Mouse (Mus musculus): ENCODE data around the gene Trim56.
"Not testable (repeated sequence)": the region's sequence is repeated elsewhere in the genome, so short reads cannot be mapped to it uniquely, and the experiment has no call there.

The Trim56 gene

DNA sequence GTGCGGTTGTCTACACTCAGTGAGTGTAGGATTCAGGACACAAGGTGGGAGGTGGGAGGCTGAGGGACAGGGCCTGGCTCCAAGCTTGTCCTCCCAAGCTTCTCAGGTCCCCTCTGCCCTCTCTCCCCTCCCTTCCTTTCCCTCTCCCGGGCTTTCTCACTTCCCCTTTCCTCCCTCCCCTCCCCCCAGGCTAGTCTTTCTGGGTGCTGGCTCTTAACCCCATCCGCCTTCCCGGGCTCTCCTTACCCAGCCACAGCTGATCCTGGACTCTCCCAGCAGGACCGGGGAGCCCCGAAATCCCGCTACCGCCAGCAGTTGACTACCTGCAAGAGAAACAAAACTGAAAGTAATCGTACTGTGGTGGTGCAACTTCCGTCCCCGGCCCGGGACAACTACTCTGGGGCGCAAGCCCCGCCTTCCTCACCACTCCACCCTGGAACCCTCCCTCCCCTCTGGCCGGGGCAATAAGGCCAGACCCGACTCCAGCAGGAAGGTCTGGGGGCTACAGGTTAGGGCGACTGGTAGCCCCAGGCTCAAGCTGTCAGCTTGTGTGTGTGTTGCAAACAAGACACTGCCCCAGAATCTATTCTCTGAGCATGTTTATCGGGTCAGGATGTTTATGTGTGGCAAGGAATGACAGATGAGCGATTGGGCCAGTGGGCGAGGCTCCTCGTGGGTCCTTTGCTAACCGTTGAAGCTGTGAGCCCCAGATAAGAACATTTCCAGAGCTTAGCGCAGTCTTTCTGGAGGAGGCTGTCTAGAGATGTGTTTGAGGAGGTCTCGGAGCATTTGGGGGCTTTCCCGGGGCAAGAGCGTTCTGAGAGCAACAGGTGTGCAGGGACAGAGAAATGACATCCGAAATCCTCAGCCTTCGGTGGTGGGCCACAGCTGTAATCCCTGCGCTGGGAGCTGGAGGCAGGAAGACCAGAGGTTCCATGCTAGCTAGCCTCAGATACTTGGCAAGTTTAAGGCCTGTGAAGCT is at the start of gene Trim56:
Trim56 (minus strand) TSS at position 344 of the 982 bp plus-strand sequence.
- DNase-seq (ENCODE audit: low spot score) = peak; percentile 48

DNA sequence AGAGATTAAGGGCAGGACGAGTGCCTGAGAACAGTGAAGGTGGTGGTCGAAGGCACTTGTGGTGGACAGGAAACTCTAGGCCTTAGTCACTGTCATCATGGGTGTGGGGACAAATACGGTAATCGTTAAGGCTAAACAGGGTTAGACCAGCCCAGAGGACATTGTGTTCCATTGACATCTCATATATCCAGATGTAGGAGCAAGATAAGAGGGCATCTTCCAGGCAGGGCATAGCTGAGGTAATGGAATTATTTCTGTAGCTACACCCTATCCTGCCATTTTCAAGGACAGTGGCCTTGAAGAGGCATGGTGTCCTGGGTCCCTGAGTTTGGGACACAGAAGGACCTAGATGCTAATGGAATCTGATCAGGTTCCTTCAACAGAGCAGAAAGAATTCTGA is 45.8 kb upstream of the Trim56 start:
- DNase-seq (ENCODE audit: low spot score) = no peak

DNA sequence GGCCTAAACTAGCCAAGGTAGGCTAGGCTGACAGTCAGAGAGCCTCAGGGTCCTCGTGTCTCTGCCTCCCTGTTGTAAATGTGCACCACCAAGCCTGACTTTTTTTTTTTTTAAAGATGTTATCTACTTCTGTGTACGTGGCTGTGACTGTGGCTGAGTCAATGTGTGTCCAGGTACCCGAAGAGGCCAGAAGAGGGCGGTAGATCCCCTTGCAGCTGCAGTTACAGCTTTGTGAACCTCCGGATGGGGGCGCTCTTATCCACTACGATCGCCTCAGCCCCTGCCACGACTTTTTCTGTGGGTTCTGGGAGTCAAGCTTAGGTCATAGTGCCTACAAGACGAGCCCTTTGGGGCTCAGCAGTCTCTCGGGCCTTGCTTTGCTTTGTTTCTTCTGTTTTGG is 43.5 kb upstream of the Trim56 start:
- DNase-seq (ENCODE audit: low spot score) = peak; percentile 61

DNA sequence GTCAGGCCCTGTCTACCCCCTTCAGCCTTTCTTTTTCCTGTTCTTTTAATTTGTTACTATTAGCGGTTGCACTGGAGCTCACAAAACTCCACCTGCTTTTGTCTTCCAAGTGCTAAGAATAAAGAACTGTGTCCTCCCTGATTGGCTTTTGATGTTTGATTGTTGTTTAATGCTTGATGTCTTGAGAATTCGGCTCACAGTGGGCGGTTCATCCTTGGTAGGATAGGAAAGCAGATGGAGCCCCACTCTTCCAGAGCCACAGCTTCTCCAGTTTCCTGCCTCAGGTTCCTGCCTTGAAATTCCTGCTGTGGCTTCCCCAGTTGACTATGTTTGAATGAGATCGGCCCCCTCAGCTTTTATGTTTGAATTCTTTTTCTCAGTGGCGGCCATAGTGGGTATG is 37.3 kb upstream of the Trim56 start:
- DNase-seq (ENCODE audit: low spot score) = no peak

DNA sequence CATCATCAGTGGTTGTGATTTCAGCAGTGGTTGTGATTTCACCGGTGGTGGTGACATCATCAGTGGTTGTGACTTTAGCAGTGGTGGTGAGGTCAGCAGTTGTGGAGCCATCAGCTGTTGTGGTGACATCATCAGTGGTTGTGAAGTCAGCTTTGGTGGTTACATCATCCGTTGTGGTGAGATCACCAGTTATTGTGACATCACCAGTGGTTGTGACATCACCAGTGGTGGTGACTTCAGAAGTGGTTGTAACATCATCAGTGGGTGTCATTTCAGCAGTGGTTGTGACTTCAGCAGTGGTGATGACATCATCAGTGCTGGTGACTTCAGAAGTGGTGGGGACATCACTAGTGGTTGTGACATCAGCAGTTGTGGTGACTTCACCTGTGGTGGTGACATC is 36.6 kb upstream of the Trim56 start:
- no peak for DNase-seq (ENCODE audit: low spot score)

DNA sequence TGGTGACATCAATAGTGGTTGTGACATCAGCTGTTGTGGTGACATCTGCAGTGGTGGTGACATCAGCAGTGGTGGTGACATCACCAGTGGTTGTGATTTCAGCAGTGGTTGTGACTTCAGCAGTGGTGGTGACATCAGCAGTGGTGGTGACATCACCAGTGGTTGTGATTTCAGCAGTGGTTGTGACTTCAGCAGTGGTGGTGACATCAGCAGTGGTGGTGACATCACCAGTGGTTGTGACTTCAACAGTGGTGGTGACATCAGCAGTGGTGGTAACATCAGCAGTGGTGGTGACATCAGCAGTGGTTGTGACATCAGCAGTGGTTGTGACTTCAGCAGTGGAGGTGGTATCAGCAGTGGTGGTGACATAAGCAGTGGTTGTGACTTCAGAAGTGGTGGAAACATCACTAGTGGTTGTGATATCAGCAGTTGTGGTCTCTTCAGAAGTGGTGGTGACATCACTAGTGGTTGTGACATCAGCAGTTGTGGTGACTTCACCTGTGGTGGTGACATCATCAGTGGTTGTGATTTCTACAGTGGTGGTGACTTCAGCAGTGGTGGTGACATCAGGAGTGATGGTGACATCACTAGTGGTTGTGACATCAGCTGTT is 33.4 kb upstream of the Trim56 start, which contains the start of gene Muc3:
Muc3 (minus strand) TSS at position 51 of the 611 bp plus-strand sequence.
- DNase-seq (ENCODE audit: low spot score) = not testable (repeated sequence)

DNA sequence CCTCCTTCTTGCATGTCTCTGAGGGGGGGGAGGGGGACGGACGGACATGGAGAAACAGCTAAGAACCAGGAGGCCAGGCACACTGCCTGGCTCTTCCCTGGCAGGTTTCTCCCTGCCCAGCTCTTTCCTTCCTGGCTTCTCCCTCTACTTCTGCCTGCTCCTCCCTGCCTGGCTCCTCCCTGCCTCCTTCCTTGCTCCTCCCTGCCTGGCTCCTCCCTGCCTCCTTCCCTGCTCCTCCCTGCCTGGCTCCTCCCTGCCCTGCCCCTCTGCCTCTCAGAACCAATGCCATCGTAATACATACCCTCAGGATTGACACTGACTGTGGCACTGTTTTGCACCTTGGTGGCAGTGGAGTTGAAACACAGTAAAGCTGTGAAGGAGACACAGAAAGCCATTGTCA is 24.8 kb upstream of the Trim56 start:
- DNase-seq (ENCODE audit: low spot score) = no peak

DNA sequence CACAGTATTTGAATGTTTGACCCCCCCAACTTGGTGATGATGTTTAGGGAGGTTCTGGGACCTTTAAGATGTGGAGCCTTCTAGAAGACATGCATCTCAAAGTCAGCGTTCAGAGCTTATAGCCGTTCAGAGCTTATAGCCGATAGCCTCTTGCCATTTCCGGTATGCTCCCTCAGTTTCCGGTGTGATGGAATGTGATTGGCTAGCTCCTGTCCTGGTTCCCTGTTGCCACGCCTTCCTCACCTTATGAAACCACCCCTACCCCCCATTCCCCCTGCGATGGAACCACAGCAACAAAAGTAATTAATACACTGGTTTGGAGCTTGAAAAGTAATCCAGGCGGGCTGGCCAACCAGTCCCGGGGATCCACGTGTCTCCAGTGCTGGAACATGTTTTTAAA is 23.0 kb upstream of the Trim56 start:
- DNase-seq (ENCODE audit: low spot score) = peak; percentile 57

DNA sequence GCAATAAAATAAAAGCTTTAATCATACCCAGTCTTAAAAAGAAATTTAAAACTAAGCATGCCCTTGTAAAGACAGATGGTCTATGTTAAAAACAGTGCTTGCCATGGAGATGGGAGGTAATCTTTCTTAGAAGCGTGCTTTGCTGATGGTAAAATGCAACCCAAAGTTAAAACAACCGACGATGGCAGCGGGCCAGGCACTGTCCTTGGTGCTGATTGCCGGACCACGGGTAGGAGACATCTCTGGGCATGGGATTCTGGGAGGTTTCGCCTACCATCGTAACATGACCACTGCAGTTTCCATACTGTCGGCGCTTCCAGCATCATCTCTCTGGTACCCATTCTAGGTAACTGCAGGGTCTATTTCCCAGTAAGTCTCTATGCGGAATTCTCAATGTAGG is 18.9 kb upstream of the Trim56 start:
- DNase-seq (ENCODE audit: low spot score) = no peak

DNA sequence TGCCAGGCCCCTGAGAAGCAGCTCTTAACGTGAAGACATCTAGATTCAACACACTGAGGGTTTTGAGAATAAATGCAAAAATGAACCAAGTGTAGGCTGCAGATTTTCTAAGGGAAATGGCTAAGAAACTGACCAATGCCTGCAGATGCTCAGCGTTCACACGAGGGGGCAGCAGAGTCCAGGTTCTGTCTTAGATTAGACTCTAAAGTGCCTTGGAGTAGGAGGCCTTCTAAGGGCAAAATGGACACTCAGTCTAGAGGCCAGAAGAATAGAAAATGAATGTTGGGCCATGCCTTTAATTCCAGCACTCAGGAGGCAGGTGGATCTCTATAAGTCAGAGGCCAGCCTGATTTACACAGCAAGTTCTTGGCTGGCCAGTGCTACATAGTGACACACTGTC is 15.5 kb upstream of the Trim56 start:
- no peak for DNase-seq (ENCODE audit: low spot score)

DNA sequence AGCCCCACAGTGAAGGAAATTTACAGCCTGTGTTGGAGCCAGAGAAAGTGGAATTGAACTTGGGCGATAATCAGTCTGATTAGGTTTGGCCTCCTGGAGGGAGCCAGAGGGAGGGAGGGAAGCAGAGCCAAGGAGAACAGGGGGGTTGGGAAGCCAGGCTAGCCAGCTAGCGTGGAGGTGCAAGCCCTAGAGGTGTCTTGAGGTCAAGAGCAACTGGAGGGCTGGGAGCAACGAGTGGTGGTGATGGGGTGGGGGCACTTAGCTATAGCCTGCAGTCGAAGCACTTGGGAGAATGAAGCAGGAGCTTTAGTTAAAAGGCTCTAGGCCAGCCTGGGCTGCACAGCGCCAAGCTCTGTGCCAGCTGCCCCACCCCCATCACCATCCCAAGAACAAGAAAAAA is 13.3 kb upstream of the Trim56 start:
- no peak for DNase-seq (ENCODE audit: low spot score)

DNA sequence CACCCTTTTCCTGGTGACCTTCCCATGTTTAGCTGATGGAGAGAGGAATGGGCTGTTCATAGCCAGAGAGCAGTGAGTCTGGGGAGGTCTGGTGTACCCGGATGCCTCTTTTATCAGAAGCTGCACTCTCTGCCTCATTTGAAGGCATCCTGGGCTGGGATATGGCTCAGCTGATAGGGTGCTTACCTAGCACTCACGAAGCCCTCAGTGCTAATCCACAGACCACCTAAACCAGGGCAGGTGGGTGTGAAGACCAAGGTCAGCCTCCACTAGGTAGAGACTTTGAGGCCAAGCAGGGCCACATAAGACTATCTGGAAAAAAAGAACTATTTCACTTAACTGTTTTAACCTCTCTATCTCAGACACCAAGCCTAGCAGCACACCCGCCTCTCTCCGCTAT is 7.5 kb upstream of the Trim56 start:
- DNase-seq (ENCODE audit: low spot score) = no peak

DNA sequence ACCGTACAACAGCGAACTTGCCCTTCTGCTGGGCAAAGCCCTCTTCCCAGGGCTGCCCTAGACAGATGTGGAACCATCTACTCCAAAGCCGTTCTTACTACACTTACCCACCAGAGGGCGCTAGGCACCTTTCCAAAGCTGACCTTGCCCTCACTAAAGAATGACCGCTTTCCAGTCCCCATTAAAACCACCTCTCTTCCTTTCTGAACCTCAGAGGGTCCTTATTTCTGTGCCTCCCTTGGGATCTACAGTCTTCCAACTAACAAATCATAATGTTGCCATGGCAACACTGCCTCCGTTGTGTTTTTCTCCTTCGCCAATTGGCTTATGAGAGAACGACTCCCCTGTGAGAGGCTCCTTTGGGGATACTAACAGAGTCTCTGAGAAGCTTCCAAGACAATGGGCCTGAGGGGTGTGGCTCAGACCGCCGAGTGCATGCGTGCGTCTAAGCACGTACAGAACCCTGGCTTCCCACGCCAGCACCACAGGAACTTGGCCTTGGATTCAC is 6.7 kb upstream of the Trim56 start:
- peak; percentile 76 for DNase-seq (ENCODE audit: low spot score)

DNA sequence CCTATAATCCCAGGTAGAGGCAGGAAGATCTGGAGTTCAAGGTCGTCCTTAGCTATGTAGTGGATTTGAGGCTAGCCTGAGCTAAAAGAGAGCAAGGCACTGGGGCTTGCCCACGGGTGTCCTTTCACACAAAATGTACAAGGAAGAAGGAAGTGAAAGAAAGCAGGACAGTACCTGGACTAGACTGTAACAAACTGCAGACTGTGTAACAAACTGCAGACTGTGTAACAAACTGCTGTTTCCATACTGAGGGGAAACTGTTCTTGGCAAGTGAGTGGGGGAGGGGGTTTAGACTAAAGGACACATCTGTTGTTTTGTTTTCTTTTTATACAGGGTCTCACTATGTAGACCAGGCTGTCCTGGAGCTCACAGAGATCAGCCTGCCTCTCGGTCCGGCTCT is 5.3 kb upstream of the Trim56 start:
- no peak for DNase-seq (ENCODE audit: low spot score)

DNA sequence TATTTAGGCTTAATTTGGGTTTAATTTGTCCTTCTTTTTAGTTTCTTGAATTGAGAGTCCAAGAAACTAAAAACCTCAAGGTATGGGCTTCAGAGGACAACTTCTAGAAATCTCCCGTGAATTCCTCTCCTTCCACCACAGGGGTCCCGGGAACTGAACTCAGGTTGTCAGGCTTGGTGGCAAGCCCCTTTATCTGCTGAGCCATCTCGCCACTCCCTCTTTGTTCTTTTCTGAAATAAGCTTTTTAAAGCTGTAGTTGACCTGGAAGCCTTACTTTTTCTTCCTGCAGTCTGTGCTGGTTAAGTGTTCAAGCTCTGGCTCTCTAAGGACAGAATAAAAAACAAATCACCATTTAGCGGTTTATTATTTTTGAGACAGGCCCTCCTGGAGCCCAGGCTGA is 2.9 kb upstream of the Trim56 start:
- no peak for DNase-seq (ENCODE audit: low spot score)

DNA sequence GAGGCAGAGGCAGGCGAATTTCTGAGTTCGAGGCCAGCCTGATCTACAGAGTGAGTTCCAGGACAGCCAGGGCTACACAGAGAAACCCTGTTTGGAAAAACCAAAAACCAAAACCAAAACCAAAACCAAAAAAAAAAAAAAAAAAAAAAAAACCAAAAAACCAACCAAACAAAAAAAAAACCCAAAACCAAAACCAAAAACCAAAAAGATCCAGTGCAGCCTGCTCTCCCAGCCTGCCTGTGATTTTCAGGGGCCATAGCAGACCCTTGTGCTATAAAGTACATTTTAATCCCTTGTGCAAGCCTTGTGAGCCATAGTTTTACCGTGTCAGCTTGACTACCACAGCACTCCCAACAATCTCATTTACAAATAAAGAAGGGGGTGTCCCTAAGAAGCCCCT is 2.0 kb upstream of the Trim56 start:
- not testable (repeated sequence) for DNase-seq (ENCODE audit: low spot score)

DNA sequence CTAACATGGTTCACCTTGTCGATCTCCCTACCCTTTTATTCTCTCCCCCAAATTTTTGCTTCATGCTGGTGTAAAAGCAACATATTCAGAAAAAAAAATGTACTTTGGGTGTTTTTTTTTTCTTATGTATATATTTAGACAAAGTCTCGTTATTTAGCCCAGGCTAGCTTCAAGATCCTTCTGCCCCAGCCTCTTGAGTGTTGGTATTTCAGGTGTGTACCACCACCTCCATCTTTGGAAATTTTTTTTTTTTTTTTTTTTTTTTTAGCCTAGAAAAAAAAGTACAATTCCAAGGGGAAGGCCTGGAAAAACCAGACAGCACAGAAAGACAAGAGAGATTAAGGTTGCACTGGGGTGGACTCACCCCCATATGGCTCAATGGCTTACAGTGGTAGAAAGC is 978 bp upstream of the Trim56 start:
- no peak for DNase-seq (ENCODE audit: low spot score)

DNA sequence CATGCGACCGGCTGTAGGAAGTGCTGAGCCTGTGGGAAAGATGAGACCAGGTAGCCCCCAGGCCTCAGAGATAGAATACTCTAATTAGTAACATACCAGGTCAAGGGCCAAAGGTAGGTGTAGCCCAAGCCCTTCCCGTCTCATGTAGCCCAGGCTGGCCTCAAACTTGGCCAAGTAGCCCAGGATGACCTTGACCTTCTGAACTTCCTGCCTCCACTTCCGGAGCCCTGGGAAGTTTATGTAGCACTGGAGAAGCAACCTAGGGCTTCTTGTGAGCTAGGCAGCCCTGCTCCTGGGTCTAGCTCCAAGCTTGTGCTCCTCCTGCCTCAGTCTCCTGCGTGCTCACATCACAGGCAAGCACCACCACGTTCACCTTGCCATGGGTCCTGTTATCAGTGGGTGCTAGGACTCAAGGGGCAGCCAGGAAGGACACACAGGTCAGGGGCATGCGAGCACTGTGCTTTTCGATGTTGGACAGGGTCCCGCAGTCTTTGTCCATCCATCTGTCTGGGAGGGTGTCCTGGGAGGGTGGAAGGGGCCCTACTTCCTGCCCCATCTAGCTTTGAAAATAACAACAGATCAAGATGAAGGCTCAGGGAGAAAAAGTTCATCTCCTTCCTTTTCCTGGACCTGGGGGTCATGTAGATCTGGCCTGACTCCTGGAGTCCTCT is 983 bp downstream of the Trim56 start:
- DNase-seq (ENCODE audit: low spot score) = no peak

DNA sequence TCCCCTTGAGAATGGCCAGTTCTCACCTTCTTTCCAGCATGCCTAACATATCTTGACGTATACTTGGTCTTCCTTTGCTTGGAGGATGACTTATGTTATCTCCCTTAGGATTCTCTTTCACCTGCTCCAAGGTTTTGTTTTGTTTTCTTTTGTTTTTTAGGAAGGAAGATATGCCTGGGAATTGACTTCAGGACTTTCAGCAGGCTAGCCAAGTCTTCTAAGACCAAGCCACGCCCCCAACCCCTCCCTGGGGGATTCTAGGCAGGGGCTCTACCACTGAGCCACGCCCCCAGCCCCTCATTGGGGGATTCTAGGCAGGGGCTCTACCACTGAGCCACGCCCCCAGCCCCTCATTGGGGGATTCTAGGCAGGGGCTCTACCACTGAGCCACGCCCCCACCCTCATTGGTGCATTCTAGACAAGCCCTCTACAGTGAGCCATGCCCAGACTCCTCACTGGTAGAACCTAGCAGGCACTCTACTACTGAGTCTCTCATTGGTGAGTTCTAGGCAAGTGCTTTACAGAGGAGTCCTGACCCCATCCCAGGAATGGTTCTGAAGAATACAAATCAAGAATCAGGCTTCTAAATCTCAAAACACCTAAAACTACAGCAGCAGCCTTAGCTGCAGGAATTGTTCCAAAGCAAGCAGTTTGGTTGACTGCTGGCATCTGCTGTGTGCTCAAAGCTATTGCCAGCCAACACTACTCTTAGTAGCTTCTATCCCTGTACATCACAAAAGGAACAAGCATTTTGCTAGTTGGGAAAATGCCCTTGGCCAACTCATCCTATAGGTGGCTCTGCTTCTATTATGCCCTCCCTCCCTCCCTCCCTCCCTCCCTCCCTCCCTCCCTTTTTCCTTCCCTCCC is 4.2 kb downstream of the Trim56 start:
- DNase-seq (ENCODE audit: low spot score) = no peak

DNA sequence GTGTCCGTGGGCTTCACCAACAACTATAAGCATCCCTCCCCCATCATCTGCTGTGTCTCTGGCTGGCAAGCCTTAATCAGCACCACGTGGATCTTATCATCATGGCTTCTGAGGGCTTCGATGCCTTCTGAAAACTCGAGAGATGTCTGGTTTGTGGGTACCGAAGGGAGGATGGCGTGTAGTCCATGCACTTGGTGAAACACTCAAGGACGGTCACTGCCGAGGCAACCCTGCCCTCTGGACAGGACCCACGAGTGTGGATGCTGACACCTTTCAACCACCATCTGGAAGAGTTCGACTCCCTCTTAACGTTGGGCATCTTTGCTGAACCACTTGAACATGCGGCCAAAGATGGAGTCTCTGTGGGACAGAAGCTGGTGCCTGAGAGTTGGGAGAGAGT is 5.1 kb downstream of the Trim56 start:
- no peak for DNase-seq (ENCODE audit: low spot score)

DNA sequence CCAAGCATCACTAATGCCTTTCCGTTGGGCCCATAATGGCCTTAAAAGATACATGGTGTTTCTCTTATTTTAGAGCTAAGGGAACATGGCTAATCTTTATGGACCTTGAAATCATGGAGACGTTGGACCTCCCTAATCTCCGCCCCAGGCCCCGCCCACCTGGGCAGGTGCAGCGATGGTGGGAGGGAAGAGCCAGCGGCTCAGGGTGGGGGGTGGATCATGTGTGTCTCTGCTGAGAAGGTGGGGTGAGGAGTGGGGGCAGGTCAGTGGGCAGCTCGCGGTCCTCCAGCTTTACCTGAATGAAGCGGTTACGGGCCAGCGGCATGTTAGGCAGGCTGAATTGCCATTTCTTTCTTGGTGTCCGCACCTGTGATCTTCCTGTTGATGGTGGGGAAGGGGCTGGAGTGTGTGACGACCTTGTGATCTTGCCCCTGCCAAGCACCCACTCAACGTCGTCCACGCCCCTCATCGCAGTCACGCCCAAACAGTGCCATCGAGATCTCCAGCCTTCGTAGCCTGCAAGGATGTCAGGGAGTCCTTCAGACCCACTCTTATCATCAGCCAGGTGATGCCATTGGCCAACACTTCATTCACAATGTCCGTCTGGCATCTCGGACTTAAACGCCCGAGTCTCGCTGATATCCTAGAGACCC is 5.9 kb downstream of the Trim56 start:
- no peak for DNase-seq (ENCODE audit: low spot score)
